Mouse (Mus musculus) brain, adult 2 months (tissue): ENCODE results near the gene Fndc10.
"Not testable (repeated sequence)": the region's sequence is repeated elsewhere in the genome, so short reads cannot be mapped to it uniquely, and the experiment has no call there.

Experiments used
- DNase-seq: peaks from one replicate; pipeline ENCODE4 v3.0.0; 2011; ENCODE audit warnings: low read depth, low spot score

Fndc10 gene

GRCm38 (mm10) chr4:155687764-155688163, 6.4 kb upstream of the Fndc10 start:
- DNase-seq, result not testable (repeated sequence)

GRCm38 (mm10) chr4:155690571-155691375, 3.4 kb upstream of the Fndc10 start:
- DNase-seq, result peak; percentile 99

GRCm38 (mm10) chr4:155692421-155692820, 1.7 kb upstream of the Fndc10 start:
- no peak for DNase-seq

- peak; percentile 93 for DNase-seq
These were observed 600 bp downstream of the Fndc10 start for GRCm38 (mm10) chr4:155694482-155695401.

- no peak for DNase-seq
These were observed 1.5 kb downstream of the Fndc10 start for GRCm38 (mm10) chr4:155695531-155696062.

GRCm38 (mm10) chr4:155696261-155697255, 2.4 kb downstream of the Fndc10 start:
- peak; percentile 91 for DNase-seq

GRCm38 (mm10) chr4:155700425-155700824, 6.3 kb downstream of the Fndc10 start:
- DNase-seq, result peak; percentile 73

GRCm38 (mm10) chr4:155703425-155703929, 9.3 kb downstream of the Fndc10 start:
- no peak for DNase-seq

GRCm38 (mm10) chr4:155704721-155705591, 10.8 kb downstream of the Fndc10 start, which contains the start of gene Ssu72:
Ssu72 (plus strand) TSS chr4:155704800.
- peak; percentile 97 for DNase-seq

- peak; percentile 17 for DNase-seq
These were observed 11.4 kb downstream of the Fndc10 start for GRCm38 (mm10) chr4:155705592-155705929.

- DNase-seq, result peak; percentile 29
These were observed 14.4 kb downstream of the Fndc10 start for GRCm38 (mm10) chr4:155708582-155708981.

GRCm38 (mm10) chr4:155708988-155709387, 14.8 kb downstream of the Fndc10 start:
- peak; percentile 47 for DNase-seq

- peak; percentile 59 for DNase-seq
These were observed 16.5 kb downstream of the Fndc10 start for GRCm38 (mm10) chr4:155710521-155711252.

- peak; percentile 62 for DNase-seq
These were observed 27.5 kb downstream of the Fndc10 start for GRCm38 (mm10) chr4:155721668-155722083.

- DNase-seq, result no peak
These were observed 33.9 kb downstream of the Fndc10 start for GRCm38 (mm10) chr4:155727993-155728392.

- no peak for DNase-seq
These were observed 39.1 kb downstream of the Fndc10 start for GRCm38 (mm10) chr4:155733267-155733666.

- peak; percentile 97 for DNase-seq
These were observed 40.3 kb downstream of the Fndc10 start, which contains the start of gene Tmem240 for GRCm38 (mm10) chr4:155734350-155734941. Tmem240 (plus strand) TSS chr4:155734800.

- DNase-seq, result peak; percentile 87
These were observed 41.0 kb downstream of the Fndc10 start for GRCm38 (mm10) chr4:155734951-155735702.
